Mouse (Mus musculus) spleen, adult 2 months (tissue): Measurements from ENCODE around the gene Sema3e.

ENCODE experiments used
- CTCF ChIP-seq: fragments of 200-500 bp; IDR thresholded peaks from 2 replicates; pipeline ENCODE4 v1.5.1; 2011; ENCODE audit warnings: mild to moderate bottlenecking, inconsistent platforms; ENCODE audit not compliant: insufficient read depth, insufficient read length, insufficient replicate concordance; ENCODE audit errors: extremely low read depth
- POLR2A ChIP-seq: fragments of 200-500 bp; IDR thresholded peaks from 2 replicates; pipeline ENCODE4 v1.6.1; 2011; ENCODE audit warnings: low read depth, low read length, inconsistent platforms

GRCm38 (mm10) chr5:14195172-14195819 is 170.2 kb downstream of the Sema3e start:
- no peak for TF ChIP-seq CTCF
- TF ChIP-seq POLR2A: no peak
